Mouse (Mus musculus) embryonic facial prominence, embryonic 13.5 days (tissue): ENCODE measurements around the gene Rgcc. TPM values are rescaled to one million over a fixed set of nuclear protein-coding genes. Genes with fewer than 3 reads are reported as not detected.

Experiments
- ATAC-seq: fragments of 200-750 bp; cut with Nextera tagmentation; 2 replicates; pipeline ENCODE4 v1.8.0; 2017; ENCODE audit warnings: low read depth; ENCODE audit not compliant: insufficient number of reproducible peaks, insufficient read depth, low FRiP score, low TSS enrichment
- H3K27ac ChIP-seq: fragments of 300-500 bp; sonication (generic); 2 replicates; pipeline ENCODE4 v1.5.1; 2015; ENCODE audit warnings: moderate library complexity, mild to moderate bottlenecking, inconsistent platforms
- H3K27me3 ChIP-seq: fragments of 300-500 bp; sonication (generic); 2 replicates; pipeline ENCODE4 v1.6.1; 2015; ENCODE audit warnings: mild to moderate bottlenecking, inconsistent platforms
- H3K36me3 ChIP-seq: fragments of 300-500 bp; sonication (generic); 2 replicates; pipeline ENCODE4 v1.6.1; 2015; ENCODE audit warnings: mild to moderate bottlenecking, inconsistent platforms
- H3K4me1 ChIP-seq: fragments of 300-500 bp; sonication (generic); 2 replicates; pipeline ENCODE4 v1.6.1; 2015; ENCODE audit warnings: inconsistent platforms
- H3K4me2 ChIP-seq: fragments of 300-500 bp; sonication (generic); 2 replicates; pipeline ENCODE4 v1.6.1; 2015; ENCODE audit warnings: moderate library complexity, mild to moderate bottlenecking, inconsistent platforms
- H3K4me3 ChIP-seq: fragments of 300-500 bp; sonication (generic); 2 replicates; pipeline ENCODE4 v1.5.1; 2015; ENCODE audit warnings: mild to moderate bottlenecking, inconsistent platforms
- H3K9ac ChIP-seq: fragments of 300-500 bp; sonication (generic); 2 replicates; pipeline ENCODE4 v1.6.1; 2015; ENCODE audit warnings: mild to moderate bottlenecking, inconsistent platforms
- H3K9me3 ChIP-seq: fragments of 300-500 bp; sonication (generic); 2 replicates; pipeline ENCODE4 v1.6.1; 2016; ENCODE audit warnings: inconsistent platforms
- WGBS: fragments of 180-500 bp; shearing (Covaris S2); methylation state at CpG from one replicate; pipeline ENCODE4 v1.1.7; 2015; ENCODE audit warnings: mixed read lengths; 5-methylcytosine and 5-hydroxymethylcytosine counted together
- polyA plus RNA-seq: library from polyadenylated mRNA; unstranded; fragments of >200 nt; fragmentation: Nextera tagmentation; extraction: Ambion mirVana; gene quantifications from 2 replicates; pipeline ENCODE4 v1.2.1, GENCODE M21; 2015

Rgcc gene
- polyA plus RNA-seq, 1 experiment from 2014 or later = 52.6 TPM

DNA sequence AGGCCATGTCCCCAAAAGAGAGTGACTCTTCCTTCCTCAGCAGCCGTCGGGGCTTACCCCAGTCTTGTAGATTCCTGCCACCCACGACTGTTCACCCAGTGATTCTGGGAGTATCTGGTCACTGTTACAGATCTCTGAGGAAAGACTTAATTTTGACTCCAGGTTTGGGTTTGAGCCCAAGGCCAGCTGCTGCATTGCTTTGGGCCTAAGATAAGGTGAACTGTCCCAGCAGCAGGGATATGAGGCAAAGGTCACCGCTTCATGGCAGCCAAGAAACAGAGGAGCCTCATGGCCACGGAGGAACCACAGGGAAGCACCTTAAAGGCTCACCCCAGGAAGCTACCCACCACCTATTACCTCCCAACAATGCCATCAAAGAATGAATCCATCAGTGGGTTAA lies 44.8 kb downstream of the Rgcc start:
- Histone ChIP-seq H3K9me3 (no peaks in the 10 kb centered on the region), H3K9ac (no peak overlapping the region), H3K36me3 (no peaks in the 10 kb centered on the region), H3K4me3 (no peak overlapping the region), H3K27me3 (no peaks in the 10 kb centered on the region), H3K4me2 (no peak overlapping the region), H3K4me1 (no peaks in the 10 kb centered on the region), H3K27ac (no peak overlapping the region)
- 85% methylated on average over 5 of the region's 5 CpGs for WGBS
- ATAC-seq = no peak

DNA sequence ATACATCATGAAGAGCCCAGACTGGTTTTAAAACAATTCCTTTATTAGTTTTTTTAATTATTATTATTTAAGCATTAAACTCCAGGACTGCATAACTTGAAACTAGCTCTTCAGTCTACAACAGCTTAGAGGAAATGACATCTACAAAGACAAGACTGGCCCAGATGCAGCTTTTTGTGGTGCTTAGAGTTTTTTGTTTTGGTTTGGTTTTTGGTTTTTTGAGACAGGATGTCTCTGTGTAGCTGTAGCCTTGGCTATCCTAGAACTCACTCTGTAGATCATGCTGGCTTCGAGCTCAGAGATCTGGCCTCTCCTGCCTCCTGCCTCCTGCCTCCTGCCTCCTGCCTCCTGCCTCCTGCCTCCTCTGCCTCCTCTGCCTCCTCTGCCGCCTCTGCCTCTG lies 45.7 kb downstream of the Rgcc start:
- no peak overlapping the region for H3K4me3 ChIP-seq
- WGBS = 92% methylated on average over 2 of the region's 2 CpGs
- ATAC-seq = no peak
- no peak overlapping the region for H3K4me2 ChIP-seq
- no peak overlapping the region for H3K27ac ChIP-seq
- no peaks in the 10 kb centered on the region for H3K27me3 ChIP-seq
- no peak overlapping the region for H3K9ac ChIP-seq
- H3K9me3 ChIP-seq = no peaks in the 10 kb centered on the region
- H3K4me1 ChIP-seq = no peaks in the 10 kb centered on the region
- H3K36me3 ChIP-seq = no peaks in the 10 kb centered on the region

GRCm38 (mm10) chr14:79251727-79252285 lies 49.6 kb downstream of the Rgcc start:
- H3K9ac ChIP-seq = no peak overlapping the region
- WGBS = 60% methylated on average over 5 of the region's 5 CpGs
- H3K27me3 ChIP-seq = no peaks in the 10 kb centered on the region
- H3K4me1 ChIP-seq = peaks cover 3% of the 10 kb centered on the region; the same call in 1 of the 2 replicates
- ATAC-seq = 0 out of 2 replicates have a peak, but pooled peaks have one; percentile 10
- H3K4me2 ChIP-seq = no peak overlapping the region
- no peak overlapping the region for H3K4me3 ChIP-seq
- no peak overlapping the region for H3K27ac ChIP-seq
- no peaks in the 10 kb centered on the region for H3K36me3 ChIP-seq
- H3K9me3 ChIP-seq = no peaks in the 10 kb centered on the region

DNA sequence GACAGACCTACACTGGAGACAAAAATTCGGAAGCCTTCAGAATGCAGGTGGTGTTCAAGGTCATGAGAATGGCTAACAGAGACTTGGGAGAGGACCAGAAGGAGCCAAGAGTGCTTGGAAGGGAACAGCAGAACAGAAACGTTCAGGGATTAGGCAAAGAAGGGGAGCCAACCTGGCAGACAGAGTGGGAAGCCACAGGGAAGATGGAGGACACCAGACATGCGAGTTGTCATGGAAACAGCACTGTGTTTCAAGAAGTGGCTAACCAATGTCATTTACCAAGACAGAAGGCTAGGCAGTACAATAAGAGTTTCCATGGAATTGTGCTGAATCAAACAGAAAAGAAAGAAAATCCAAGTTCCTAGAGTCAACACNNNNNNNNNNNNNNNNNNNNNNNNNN lies 56.9 kb downstream of the Rgcc start:
- H3K4me3 ChIP-seq = no peak overlapping the region
- no peak overlapping the region for H3K27ac ChIP-seq
- H3K9me3 ChIP-seq = no peaks in the 10 kb centered on the region
- no peak for ATAC-seq
- no peaks in the 10 kb centered on the region for H3K27me3 ChIP-seq
- H3K4me1 ChIP-seq = peaks cover 12% of the 10 kb centered on the region; the same call in 1 of the 2 replicates
- no peak overlapping the region for H3K9ac ChIP-seq
- H3K36me3 ChIP-seq = no peaks in the 10 kb centered on the region; the same call in 1 of the 2 replicates
- WGBS = 68% methylated on average over 3 of the region's 3 CpGs
- H3K4me2 ChIP-seq = no peak overlapping the region

DNA sequence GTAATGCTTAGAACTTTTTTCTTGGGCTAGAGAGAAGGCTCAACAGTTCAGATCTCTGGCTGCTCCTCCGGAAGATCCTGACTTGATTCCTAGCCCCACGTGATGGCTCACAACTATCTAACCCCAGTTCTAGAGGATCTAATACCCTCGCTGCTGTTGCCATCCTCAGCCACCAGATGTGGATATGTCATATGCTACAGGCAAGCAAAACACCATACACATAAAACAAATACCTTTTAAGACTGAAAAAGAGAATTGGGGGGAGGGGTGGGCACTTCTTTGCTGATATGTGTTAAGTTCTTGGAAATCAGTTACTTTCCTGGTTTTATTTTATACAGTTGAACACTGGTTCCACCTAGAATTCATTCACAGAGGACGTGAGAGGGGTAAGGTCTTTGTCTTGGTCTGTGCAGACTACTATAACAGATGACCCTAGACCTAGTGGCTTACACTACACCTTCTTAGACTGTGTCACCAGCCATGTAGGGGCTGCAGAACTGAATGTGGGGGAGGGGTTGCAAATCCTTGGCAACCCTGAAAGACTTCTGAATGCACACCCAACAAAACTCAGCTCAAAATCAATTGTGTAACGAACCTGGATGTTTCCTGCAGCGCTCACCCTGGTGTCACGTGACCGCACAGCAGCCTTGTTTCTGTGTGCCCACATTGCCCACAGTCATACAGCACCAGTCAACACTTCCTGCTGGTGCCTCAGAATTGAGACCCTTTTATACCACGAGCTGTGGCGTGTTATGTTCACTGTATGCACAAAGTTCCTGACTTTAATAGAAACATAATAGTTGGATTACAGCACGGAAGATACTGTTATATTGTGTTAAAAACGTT lies 58.2 kb downstream of the Rgcc start:
- H3K4me3 ChIP-seq = no peak overlapping the region
- 78% methylated on average over 12 of the region's 12 CpGs for WGBS
- no peak for ATAC-seq
- H3K4me2 ChIP-seq = no peak overlapping the region
- no peaks in the 10 kb centered on the region; the same call in 1 of the 2 replicates for H3K36me3 ChIP-seq
- H3K27ac ChIP-seq = no peak overlapping the region
- H3K9me3 ChIP-seq = no peaks in the 10 kb centered on the region
- H3K9ac ChIP-seq = no peak overlapping the region
- H3K4me1 ChIP-seq = peaks cover 9% of the 10 kb centered on the region; the same call in 1 of the 2 replicates
- H3K27me3 ChIP-seq = no peaks in the 10 kb centered on the region

DNA sequence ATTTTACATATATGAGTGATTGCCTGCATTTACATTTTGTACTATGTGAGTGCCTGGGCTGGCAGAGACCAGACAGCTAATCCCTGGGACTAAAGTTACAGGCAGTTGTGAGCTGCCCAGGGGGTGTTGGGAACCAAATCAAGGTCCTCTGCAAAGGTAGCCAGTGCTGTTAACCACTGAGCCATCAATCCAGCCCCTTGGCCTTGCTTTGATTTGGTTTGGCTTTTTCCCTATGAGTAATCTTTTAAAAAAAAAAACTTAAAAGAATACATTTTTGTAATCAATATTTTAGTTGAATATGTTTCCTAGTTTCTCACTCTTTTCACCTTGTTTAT lies 59.1 kb downstream of the Rgcc start:
- Histone ChIP-seq H3K4me1 (peaks cover 9% of the 10 kb centered on the region; the same call in 1 of the 2 replicates), H3K4me3 (no peak overlapping the region), H3K27ac (no peak overlapping the region)

GRCm38 (mm10) chr14:79241656-79242385 lies 59.6 kb downstream of the Rgcc start:
- no peak for ATAC-seq
- no peak overlapping the region for H3K4me2 ChIP-seq
- H3K27me3 ChIP-seq = no peaks in the 10 kb centered on the region
- 66% methylated on average over 6 of the region's 6 CpGs for WGBS
- H3K4me3 ChIP-seq = no peak overlapping the region
- no peaks in the 10 kb centered on the region; the same call in 1 of the 2 replicates for H3K36me3 ChIP-seq
- no peak overlapping the region for H3K27ac ChIP-seq
- no peaks in the 10 kb centered on the region for H3K9me3 ChIP-seq
- H3K4me1 ChIP-seq = peaks cover 14% of the 10 kb centered on the region; the same call in 1 of the 2 replicates
- H3K9ac ChIP-seq = no peak overlapping the region

More for the DNA sequence above, 59.1 kb downstream of the Rgcc start:
- Histone ChIP-seq H3K27me3 (no peaks in the 10 kb centered on the region), H3K36me3 (no peaks in the 10 kb centered on the region; the same call in 1 of the 2 replicates), H3K4me2 (no peak overlapping the region), H3K9me3 (no peaks in the 10 kb centered on the region), H3K9ac (no peak overlapping the region)
- no peak for ATAC-seq

- WGBS = 32% methylated on average over 4 of the region's 4 CpGs
- Histone ChIP-seq H3K9ac (no peak overlapping the region), H3K27ac (no peak overlapping the region), H3K9me3 (no peaks in the 10 kb centered on the region), H3K4me2 (no peak overlapping the region), H3K4me1 (peaks cover 21% of the 10 kb centered on the region; the same call in 1 of the 2 replicates), H3K27me3 (no peaks in the 10 kb centered on the region), H3K36me3 (no peaks in the 10 kb centered on the region; the same call in 1 of the 2 replicates), H3K4me3 (no peak overlapping the region)
- ATAC-seq = no peak
These were observed 60.3 kb downstream of the Rgcc start for GRCm38 (mm10) chr14:79241057-79241570.

DNA sequence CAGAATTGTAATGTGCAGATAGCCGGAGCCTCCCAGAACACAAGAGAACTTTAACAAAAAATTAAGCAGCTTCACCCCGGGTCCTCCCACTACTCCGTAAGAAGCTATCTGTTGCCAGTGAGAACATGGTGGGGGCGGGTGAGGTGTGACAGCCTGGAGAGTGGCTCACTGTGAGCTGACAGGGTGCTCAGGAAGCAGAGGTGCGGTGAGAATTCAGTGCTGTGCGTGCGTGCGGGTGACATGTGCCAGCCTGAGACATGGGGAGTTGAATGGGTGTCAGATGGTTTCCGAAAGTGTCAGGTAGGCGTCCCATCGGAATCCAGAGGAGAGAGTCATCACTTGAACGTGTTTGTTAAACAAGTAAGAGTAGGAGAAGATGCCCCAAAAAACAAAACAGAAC lies 62.0 kb downstream of the Rgcc start:
- H3K9ac ChIP-seq = no peak overlapping the region
- no peaks in the 10 kb centered on the region; the same call in 1 of the 2 replicates for H3K36me3 ChIP-seq
- H3K4me2 ChIP-seq = no peak overlapping the region
- H3K27ac ChIP-seq = no peak overlapping the region
- no peaks in the 10 kb centered on the region for H3K27me3 ChIP-seq
- H3K9me3 ChIP-seq = no peaks in the 10 kb centered on the region
- no peak overlapping the region for H3K4me3 ChIP-seq
- ATAC-seq = no peak
- H3K4me1 ChIP-seq = peaks cover 29% of the 10 kb centered on the region; the same call in 1 of the 2 replicates
- WGBS = 88% methylated on average over 12 of the region's 12 CpGs
